Mouse (Mus musculus): ENCODE data around the gene Mettl22.

- TF ChIP-seq HCFC1 (IDR thresholded peaks at IDR 0.05; ENCODE audit: borderline replicate concordance, insufficient read depth, low read length) = no peak
- TF ChIP-seq CHD2 (IDR thresholded peaks at IDR 0.05; ENCODE audit: low read depth, low read length) = no peak
- no peak for TF ChIP-seq ZNF384 (IDR thresholded peaks at IDR 0.05; ENCODE audit: low read depth, low read length)
- no peak for TF ChIP-seq ZC3H11A (IDR thresholded peaks at IDR 0.05; ENCODE audit: borderline replicate concordance, low read depth, low read length)
- TF ChIP-seq MAFK (IDR thresholded peaks at IDR 0.05; ENCODE audit: insufficient read depth, low read depth, low read length) = no peak
These were observed 68.7 kb downstream of the Mettl22 start for GRCm38 (mm10) chr16:8539150-8539865.
